In genomic region chr2:58155271-58156107, GRCm38 (mm10) we compare ENCODE assay signal across 9 mouse cellular contexts. TPM values are rescaled to one million over a fixed set of nuclear protein-coding genes. Genes with fewer than 3 reads are reported as not detected.
DNase-seq lines count a peak whose midpoint lies in the region; ATAC-seq and TF ChIP-seq lines count a peak whose summit lies in the region.
"Had no signal": no experiment of that assay in that cellular context is flagged by ENCODE, and none has a peak within 500 bp of the region (broad histone marks: within the 10 kb centered on the region; RNA-seq: fewer than 3 reads in every experiment).

No protein-coding gene starts in this region.

- no peak overlapping the region for H3K4me2 ChIP-seq in limb, embryonic 13.5 days (replicated peaks)
- H3K4me2 ChIP-seq: lung, embryonic 15.5 days had no signal

- no peak for TF ChIP-seq POLR2A in small intestine, adult 2 months (IDR thresholded peaks at IDR 0.05; ENCODE audit: low read depth, low read length)

- H3K9me3 ChIP-seq in limb, embryonic 13.5 days: no peaks in the 10 kb centered on the region
- no peaks in the 10 kb centered on the region for H3K9me3 ChIP-seq in limb, embryonic 10.5 days (replicated peaks)
- H3K9me3 ChIP-seq: lung, embryonic 15.5 days had no signal

- no peak for TF ChIP-seq CTCF in small intestine, adult 2 months (IDR thresholded peaks at IDR 0.05; ENCODE audit: extremely low read depth, insufficient read length, insufficient replicate concordance, low read depth, low read length)

- WGBS in limb, embryonic 13.5 days: 70% methylated on average over 7 of the region's 7 CpGs
- WGBS in limb, embryonic 10.5 days: 89% methylated on average over 7 of the region's 7 CpGs
- 15% methylated on average over 7 of the region's 7 CpGs for WGBS in small intestine, adult 2 months

- ATAC-seq in limb, embryonic 13.5 days (ENCODE audit: low FRiP score, low read depth): peak; percentile 59
- ATAC-seq in activated CD4-positive, CD25-positive, alpha-beta regulatory T cell, adult 4 months: peak; percentile 7

- peaks cover 7% of the 10 kb centered on the region for H3K4me1 ChIP-seq in limb, embryonic 13.5 days
- H3K4me1 ChIP-seq in limb, embryonic 10.5 days: 0 out of 2 replicates have a peak, but pooled peaks cover 2% of the 10 kb centered on the region
- H3K4me1 ChIP-seq in small intestine, adult 2 months (ENCODE audit: control insufficient read depth, insufficient read depth, insufficient read length, low read length): peaks cover 10% of the 10 kb centered on the region; the same call in 1 of the 2 replicates
- H3K4me1 ChIP-seq: lung, embryonic 15.5 days had no signal

- H3K9ac ChIP-seq in limb, embryonic 13.5 days: no peak overlapping the region
- H3K9ac ChIP-seq: lung, embryonic 15.5 days had no signal

- intact Hi-C loops in left cerebral cortex, postnatal 36 days (cut with DNase I): no loop called here
- intact Hi-C loops in left cerebral cortex, postnatal 14 days (cut with DNase I): no loop called here

- no peaks in the 10 kb centered on the region for H3K36me3 ChIP-seq in limb, embryonic 13.5 days
- no peaks in the 10 kb centered on the region for H3K36me3 ChIP-seq in limb, embryonic 10.5 days
- H3K36me3 ChIP-seq in small intestine, adult 2 months (ENCODE audit: control insufficient read depth, insufficient read depth, low read length): no peaks in the 10 kb centered on the region
- H3K36me3 ChIP-seq: lung, embryonic 15.5 days had no signal

- no peaks in the 10 kb centered on the region for H3K27me3 ChIP-seq in limb, embryonic 13.5 days
- no peaks in the 10 kb centered on the region for H3K27me3 ChIP-seq in limb, embryonic 10.5 days (ENCODE audit: low read depth, poor library complexity, severe bottlenecking)
- no peaks in the 10 kb centered on the region for H3K27me3 ChIP-seq in small intestine, adult 2 months (ENCODE audit: control insufficient read depth, insufficient read depth, low read length)
- H3K27me3 ChIP-seq: lung, embryonic 15.5 days had no signal

- H3K4me3 ChIP-seq in limb, embryonic 13.5 days: no peak overlapping the region
- H3K4me3 ChIP-seq in limb, embryonic 10.5 days: no peak overlapping the region
- H3K4me3 ChIP-seq in small intestine, adult 2 months (ENCODE audit: low read depth, low read length): no peak overlapping the region
- H3K4me3 ChIP-seq: lung, embryonic 15.5 days had no signal

- no peak overlapping the region for H3K27ac ChIP-seq in limb, embryonic 13.5 days
- H3K27ac ChIP-seq in limb, embryonic 10.5 days: no peak overlapping the region
- peak overlapping the region; percentile 82; the same call in 1 of the 2 replicates for H3K27ac ChIP-seq in small intestine, adult 2 months (ENCODE audit: insufficient read depth, low read depth, low read length)
- H3K27ac ChIP-seq: lung, embryonic 15.5 days had no signal

- no peak for DNase-seq in limb, embryonic 10.5 days (ENCODE audit: low spot score)
- peak; percentile 89 for DNase-seq in induced T-regulatory cell, adult 2 months (ENCODE audit: low read depth)
- DNase-seq in left cerebral cortex, postnatal 36 days (ENCODE audit: low spot score in 2 of 2): no peak
- DNase-seq in left cerebral cortex, postnatal 14 days (ENCODE audit: low spot score in 2 of 2): no peak
- no peak for DNase-seq in adrenal gland, adult 2 months

RNA-seq across cellular contexts. Expression of gene Cytip, which starts 39.8 kb away (rescaled TPM):
- polyA plus RNA-seq in limb, embryonic 13.5 days (2015; fragmentation: Nextera tagmentation; extraction: Ambion mirVana): 1.4 and 1.6 TPM in 2 replicates
- polyA plus RNA-seq in limb, embryonic 10.5 days (2016; fragmentation: Nextera tagmentation; extraction: Ambion mirVana): 0.23 and 0.26 TPM in 2 replicates
- 100 to 1,000 TPM; 474 to 522 TPM for polyA plus RNA-seq in activated CD4-positive, CD25-positive, alpha-beta regulatory T cell, adult 4 months (2017; shearing (Covaris generic))
- polyA plus RNA-seq in small intestine, adult 2 months (2012; rRNA removed): 5.2 and 24.2 TPM in 2 replicates
- total RNA-seq in left cerebral cortex, postnatal 36 days (2021): not detected
- total RNA-seq in left cerebral cortex, postnatal 14 days (2021): under 1 TPM; 0.36 to 0.75 TPM
- 10 to 100 TPM in 1 of 2 experiments, 1 to 10 TPM in 1; 9.8 to 17.1 TPM for total RNA-seq in adrenal gland, adult 2 months (2021)
- 5.0 and 7.0 TPM in 2 replicates for polyA plus RNA-seq in adrenal gland, adult 2 months (2012; rRNA removed)

Comparison
In these comparisons a context has a peak if more than half of its experiments do, and no peak if none do; other contexts are left out.
1. RNA of gene Cytip, which starts 39.8 kb away (polyA plus RNA-seq): 474 to 522 TPM in activated CD4-positive, CD25-positive, alpha-beta regulatory T cell, adult 4 months; 5.2 to 24.2 TPM in small intestine, adult 2 months, 5.0 to 7.0 TPM in adrenal gland, adult 2 months, 1.4 to 1.6 TPM in limb, embryonic 13.5 days and 0.23 to 0.26 TPM in limb, embryonic 10.5 days; every median in the first group is over 10 times any median in the second.